Mouse (Mus musculus) bone marrow macrophage, adult 2 months (primary cell): ENCODE data around the gene Ddit4. TPM values are rescaled to one million over a fixed set of nuclear protein-coding genes. Genes with fewer than 3 reads are reported as not detected.
A peak's percentile ranks its signal among the peaks of the same experiment; 100 is the strongest.

Source experiments
- H3K27ac ChIP-seq: 2 replicates; pipeline ENCODE4 v1.5.1; 2012; ENCODE audit warnings: low read depth, low read length; ENCODE audit not compliant: insufficient read depth
- H3K4me1 ChIP-seq: 2 replicates; pipeline ENCODE4 v1.6.1; 2012; ENCODE audit warnings: low read length; ENCODE audit not compliant: control insufficient read depth, insufficient read depth
- H3K4me3 ChIP-seq: 2 replicates; pipeline ENCODE4 v1.5.1; 2012; ENCODE audit warnings: mild to moderate bottlenecking, low read length, moderate library complexity; ENCODE audit not compliant: insufficient read depth
- CTCF ChIP-seq: IDR thresholded peaks from 2 replicates; pipeline ENCODE4 v1.5.1; 2012; ENCODE audit warnings: low read depth, mild to moderate bottlenecking, low read length, moderate library complexity
- POLR2A ChIP-seq: IDR thresholded peaks from 2 replicates; pipeline ENCODE4 v1.6.1; 2012; ENCODE audit warnings: mild to moderate bottlenecking, low read depth, low read length, borderline replicate concordance
- polyA plus RNA-seq: library from polyadenylated mRNA; stranded (reverse); fragments of >200 nt; gene quantifications from 2 replicates; pipeline ENCODE4 v1.2.4, GENCODE M21; 2012; ENCODE audit not compliant: missing spikeins, insufficient read depth, insufficient read length

Ddit4 gene
- polyA plus RNA-seq, 1 experiment, result 3.4 TPM

- Histone ChIP-seq H3K27ac (no peak overlapping the region), H3K4me3 (no peak overlapping the region), H3K4me1 (peaks cover 15% of the 10 kb centered on the region)
- TF ChIP-seq POLR2A (no peak), CTCF (no peak)
Measured at GRCm38 (mm10) chr10:59964504-59965361, 13.1 kb upstream of the Ddit4 start.

GRCm38 (mm10) chr10:59963609-59964008 is 12.0 kb upstream of the Ddit4 start:
- Histone ChIP-seq H3K4me3 (no peak overlapping the region), H3K4me1 (peaks cover 17% of the 10 kb centered on the region), H3K27ac (no peak overlapping the region)
- TF ChIP-seq CTCF, result no peak
- TF ChIP-seq POLR2A, result no peak

GRCm38 (mm10) chr10:59959517-59959916 is 7.9 kb upstream of the Ddit4 start:
- H3K4me1 ChIP-seq, result peaks cover 18% of the 10 kb centered on the region
- TF ChIP-seq CTCF (no peak), POLR2A (no peak)
- H3K4me3 ChIP-seq, result no peak overlapping the region
- no peak overlapping the region for H3K27ac ChIP-seq

GRCm38 (mm10) chr10:59958458-59958857 is 6.8 kb upstream of the Ddit4 start:
- no peak overlapping the region for H3K27ac ChIP-seq
- H3K4me1 ChIP-seq, result peaks cover 14% of the 10 kb centered on the region
- H3K4me3 ChIP-seq, result no peak overlapping the region
- TF ChIP-seq POLR2A (no peak), CTCF (no peak)

- no peak for TF ChIP-seq CTCF
- no peak overlapping the region for H3K4me3 ChIP-seq
- H3K4me1 ChIP-seq, result peaks cover 13% of the 10 kb centered on the region
- H3K27ac ChIP-seq, result no peak overlapping the region
Measured at GRCm38 (mm10) chr10:59957171-59958149, 5.8 kb upstream of the Ddit4 start.

- Histone ChIP-seq H3K4me1 (peaks cover 15% of the 10 kb centered on the region), H3K4me3 (no peak overlapping the region), H3K27ac (no peak overlapping the region)
- TF ChIP-seq POLR2A (no peak), CTCF (no peak)
Measured at GRCm38 (mm10) chr10:59956681-59957080, 5.0 kb upstream of the Ddit4 start.

- no peak overlapping the region for H3K27ac ChIP-seq
- no peak for TF ChIP-seq POLR2A
- peaks cover 20% of the 10 kb centered on the region for H3K4me1 ChIP-seq
Measured at GRCm38 (mm10) chr10:59953564-59954039, 2.0 kb upstream of the Ddit4 start.

GRCm38 (mm10) chr10:59952781-59953563 is 1.3 kb upstream of the Ddit4 start:
- TF ChIP-seq CTCF, result no peak
- Histone ChIP-seq H3K4me1 (peaks cover 17% of the 10 kb centered on the region), H3K4me3 (no peak overlapping the region), H3K27ac (no peak overlapping the region)

More at GRCm38 (mm10) chr10:59953564-59954039, 2.0 kb upstream of the Ddit4 start:
- no peak overlapping the region for H3K4me3 ChIP-seq

- Histone ChIP-seq H3K4me3 (peak overlapping the region; percentile 58), H3K27ac (peak overlapping the region; percentile 6)
Measured at GRCm38 (mm10) chr10:59952152-59952780, 632 bp upstream of the Ddit4 start.

More at GRCm38 (mm10) chr10:59952152-59952780, 632 bp upstream of the Ddit4 start:
- H3K4me1 ChIP-seq, result peaks cover 24% of the 10 kb centered on the region
- TF ChIP-seq CTCF (no peak), POLR2A (no peak)
